Mouse (Mus musculus): ENCODE measurements at regions not wholly inside any gene's neighbourhood (a gene's known extent, or its start where the extent isn't known, plus 50 kb on each side); places are given as distances from the start of the nearest gene placed in this dataset.

DNA sequence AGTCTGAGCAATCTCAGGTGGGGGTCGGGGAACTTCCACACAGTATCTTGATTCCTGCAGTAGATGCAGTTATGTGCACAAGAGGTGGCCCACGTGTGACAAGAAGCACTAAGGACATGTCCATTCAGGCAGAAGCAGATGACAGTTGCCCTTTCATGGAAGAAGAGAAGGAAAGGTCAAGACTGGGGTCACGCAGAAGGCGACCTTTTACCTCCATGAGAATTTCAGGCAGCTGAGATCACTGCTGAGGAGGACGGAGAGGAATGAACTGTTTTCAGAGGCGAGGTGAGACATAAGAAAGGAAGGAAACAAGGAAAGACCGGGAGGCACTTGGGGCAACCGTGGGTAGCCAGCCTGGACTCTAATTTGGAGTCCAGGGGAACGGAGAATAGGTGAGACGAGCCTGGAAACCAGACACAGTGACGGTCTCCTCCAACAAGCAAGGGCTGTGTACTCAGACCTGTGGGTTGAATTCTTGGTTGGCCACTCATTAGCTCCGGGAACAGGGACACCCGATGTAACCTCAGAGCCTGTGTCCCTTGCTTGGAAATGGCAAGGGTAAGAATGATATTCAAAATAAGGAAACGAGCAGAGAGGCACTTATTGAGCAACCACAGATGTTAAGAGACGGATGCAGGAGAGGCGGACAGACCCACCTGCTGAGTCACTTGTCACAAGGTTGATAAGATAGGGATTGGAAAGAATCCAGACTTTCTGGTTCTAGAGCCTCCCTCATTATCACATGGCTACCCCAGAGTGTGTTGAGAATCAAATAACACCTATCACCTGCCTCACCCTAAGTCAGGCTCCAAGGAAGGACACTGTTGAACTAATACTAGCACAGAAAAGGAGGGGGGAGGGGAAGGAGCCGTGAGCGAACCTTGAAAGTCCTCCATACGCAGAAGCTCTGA, 121.4 kb upstream of the Adgrl2 start:
- H3K36me3 ChIP-seq (replicated peaks in 1 of 2; ENCODE audit: control insufficient read depth in 1 of 2, insufficient read depth in 1 of 2, low read length in 1 of 2) = no peaks in the 10 kb centered on the region
- H3K9ac ChIP-seq (ENCODE audit: insufficient read depth, low read depth) = no peak overlapping the region
- no peak overlapping the region for H3K4me2 ChIP-seq (ENCODE audit: insufficient read depth, low read depth, poor library complexity, severe bottlenecking)
- no peaks in the 10 kb centered on the region for H3K79me2 ChIP-seq (replicated peaks; ENCODE audit: control insufficient read depth, extremely low read depth, insufficient read depth, poor library complexity, severe bottlenecking)
- H3K9me3 ChIP-seq (replicated peaks; ENCODE audit: low read length) = no peaks in the 10 kb centered on the region
- no peak overlapping the region for H3K27ac ChIP-seq (ENCODE audit: insufficient read depth, low read depth)
- H3K4me1 ChIP-seq (ENCODE audit: control insufficient read depth in 1 of 2, insufficient read depth in 2 of 2) = 0 out of 4 replicates have a peak, but pooled peaks cover 0 to 6% of the 10 kb centered on the region in 2 experiments
- TF ChIP-seq NELFE (IDR thresholded peaks at IDR 0.05; ENCODE audit: low read depth, low read length) = no peak
- TF ChIP-seq ETS1 (conservative IDR thresholded peaks at IDR 0.05; ENCODE audit: low read depth, low read length) = no peak
- TF ChIP-seq POLR2AphosphoS2 (IDR thresholded peaks at IDR 0.05; ENCODE audit: low read depth, low read length) = no peak
- TF ChIP-seq JUN (IDR thresholded peaks at IDR 0.05; ENCODE audit: insufficient read depth, low read depth, low read length) = no peak
- TF ChIP-seq MAZ (IDR thresholded peaks at IDR 0.05; ENCODE audit: low read depth, low read length) = no peak
- dilution Hi-C loops (cut with MboI; ENCODE audit: extremely low pct_ligation_motif_present, extremely low pct_unique_long_range_greater_than_20kb, low sequenced_read_pairs) (no loop called here), in situ Hi-C loops (cut with MboI; ENCODE audit: low pct_ligation_motif_present, low pct_unique_long_range_greater_than_20kb, low sequenced_read_pairs) (no loop called here)
- H3K4me3 ChIP-seq (replicated peaks in 1 of 3; ENCODE audit: low read depth in 2 of 3, low read length in 2 of 3, poor library complexity in 1 of 3) = no peak overlapping the region
- no peaks in the 10 kb centered on the region for H3K27me3 ChIP-seq (replicated peaks)
- no peak for DNase-seq (ENCODE audit: extremely low read depth)

DNA sequence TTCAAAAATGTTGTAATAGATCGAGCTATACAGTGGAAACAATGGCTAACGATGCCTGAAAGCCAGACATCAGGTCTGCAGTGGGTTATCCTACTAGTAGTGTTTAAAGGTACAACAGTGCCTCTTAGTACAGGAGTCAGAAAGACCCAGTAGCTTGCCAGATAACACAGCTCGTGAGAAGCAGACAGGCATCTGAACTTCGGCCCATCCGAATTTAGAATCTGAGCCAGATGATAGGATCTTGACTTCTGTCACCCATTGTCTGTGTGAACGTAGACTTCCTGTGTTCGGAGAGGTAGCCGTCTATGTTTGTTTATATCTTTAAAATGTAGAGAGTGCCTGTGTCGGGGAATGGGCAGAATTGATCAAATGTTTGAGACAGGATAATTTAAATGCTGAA, 120.5 kb upstream of the Adgrl2 start:
- Histone ChIP-seq H3K4me1 (ENCODE audit: control insufficient read depth in 1 of 2, insufficient read depth in 2 of 2) (0 out of 4 replicates have a peak, but pooled peaks cover 0 to 6% of the 10 kb centered on the region in 2 experiments), H3K27ac (ENCODE audit: insufficient read depth, low read depth) (no peak overlapping the region), H3K79me2 (replicated peaks; ENCODE audit: control insufficient read depth, extremely low read depth, insufficient read depth, poor library complexity, severe bottlenecking) (no peaks in the 10 kb centered on the region), H3K9me3 (replicated peaks; ENCODE audit: low read length) (no peaks in the 10 kb centered on the region), H3K4me3 (replicated peaks in 1 of 3; ENCODE audit: low read depth in 2 of 3, low read length in 2 of 3, poor library complexity in 1 of 3) (no peak overlapping the region), H3K4me2 (ENCODE audit: insufficient read depth, low read depth, poor library complexity, severe bottlenecking) (no peak overlapping the region), H3K27me3 (replicated peaks) (no peaks in the 10 kb centered on the region), H3K36me3 (replicated peaks in 1 of 2; ENCODE audit: control insufficient read depth in 1 of 2, insufficient read depth in 1 of 2, low read length in 1 of 2) (no peaks in the 10 kb centered on the region), H3K9ac (ENCODE audit: insufficient read depth, low read depth) (no peak overlapping the region)
- no peak for TF ChIP-seq BHLHE40 (IDR thresholded peaks at IDR 0.05; ENCODE audit: low read depth, low read length)
- no peak for TF ChIP-seq JUN (IDR thresholded peaks at IDR 0.05; ENCODE audit: insufficient read depth, low read depth, low read length)
- no peak for TF ChIP-seq GABPA (IDR thresholded peaks at IDR 0.05; ENCODE audit: insufficient replicate concordance, low read depth, low read length)
- TF ChIP-seq UBTF (IDR thresholded peaks at IDR 0.05; ENCODE audit: low read depth, low read length) = no peak
- TF ChIP-seq POLR2A (IDR thresholded peaks at IDR 0.05; ENCODE audit: low read depth, low read length) = no peak
- TF ChIP-seq USF2 (conservative IDR thresholded peaks at IDR 0.05; ENCODE audit: low read depth, low read length) = no peak
- TF ChIP-seq IRF4 (IDR thresholded peaks at IDR 0.05; ENCODE audit: low read depth, low read length) = no peak
- no peak for TF ChIP-seq TCF12 (IDR thresholded peaks at IDR 0.05; ENCODE audit: low read depth, low read length)
- no peak for TF ChIP-seq MXI1 (IDR thresholded peaks at IDR 0.05; ENCODE audit: low read depth, low read length)
- no peak for TF ChIP-seq MYC (IDR thresholded peaks at IDR 0.05; ENCODE audit: low read depth, low read length)
- no peak for TF ChIP-seq CHD2 (IDR thresholded peaks at IDR 0.05; ENCODE audit: low read length)
- no peak for TF ChIP-seq ELF1 (IDR thresholded peaks at IDR 0.05; ENCODE audit: low read depth, low read length)
- TF ChIP-seq CTCF (conservative IDR thresholded peaks at IDR 0.05 in 1 of 2, IDR thresholded peaks at IDR 0.05 in 1 of 2; ENCODE audit: low read depth in 2 of 2, low read length in 2 of 2) = no peak
- TF ChIP-seq TBP (conservative IDR thresholded peaks at IDR 0.05; ENCODE audit: low read depth, low read length) = no peak
- TF ChIP-seq RAD21 (IDR thresholded peaks at IDR 0.05; ENCODE audit: low read depth, low read length) = no peak
- TF ChIP-seq ZC3H11A (IDR thresholded peaks at IDR 0.05; ENCODE audit: low read depth, low read length) = no peak
- TF ChIP-seq POLR2AphosphoS2 (IDR thresholded peaks at IDR 0.05; ENCODE audit: low read depth, low read length) = no peak
- no peak for TF ChIP-seq EP300 (IDR thresholded peaks at IDR 0.05; ENCODE audit: low read length)
- dilution Hi-C loops (cut with MboI; ENCODE audit: extremely low pct_ligation_motif_present, extremely low pct_unique_long_range_greater_than_20kb, low sequenced_read_pairs) = no loop called here
- DNase-seq (ENCODE audit: extremely low read depth) = no peak
- in situ Hi-C loops (cut with MboI; ENCODE audit: low pct_ligation_motif_present, low pct_unique_long_range_greater_than_20kb, low sequenced_read_pairs) = no loop called here
